Mouse (Mus musculus) kidney, embryonic 14.5 days (tissue): ENCODE data around the gene A430033K04Rik. TPM values are rescaled to one million over a fixed set of nuclear protein-coding genes. Genes with fewer than 3 reads are reported as not detected.
A peak's percentile ranks its signal among the peaks of the same experiment; 100 is the strongest.

ENCODE experiments used
- ATAC-seq: fragments of 200-750 bp; cut with Nextera tagmentation; 2 replicates; pipeline ENCODE4 v1.8.0; 2017; ENCODE audit warnings: moderate number of reproducible peaks, mild to moderate bottlenecking, moderate TSS enrichment, moderate library complexity; ENCODE audit not compliant: low FRiP score, low TSS enrichment
- H3K27ac ChIP-seq: fragments of 300-500 bp; sonication (generic); 2 replicates; pipeline ENCODE4 v1.5.1; 2014; ENCODE audit warnings: low read depth, mild to moderate bottlenecking, low read length, moderate library complexity, mixed read lengths
- H3K27me3 ChIP-seq: fragments of 300-500 bp; sonication (generic); 2 replicates; pipeline ENCODE4 v1.6.1; 2014; ENCODE audit warnings: mild to moderate bottlenecking, low read length; ENCODE audit not compliant: control insufficient read depth, insufficient read depth
- H3K36me3 ChIP-seq: fragments of 300-500 bp; sonication (generic); 2 replicates; pipeline ENCODE4 v1.6.1; 2014; ENCODE audit warnings: low read length, mixed read lengths; ENCODE audit not compliant: control insufficient read depth, insufficient read depth
- H3K4me1 ChIP-seq: fragments of 300-500 bp; sonication (generic); 2 replicates; pipeline ENCODE4 v1.6.1; 2014; ENCODE audit warnings: low read length, mixed read lengths; ENCODE audit not compliant: control insufficient read depth, insufficient read depth
- H3K4me2 ChIP-seq: fragments of 300-500 bp; sonication (generic); replicated peaks from 2 replicates; pipeline ENCODE4 v1.6.1; 2014; ENCODE audit warnings: low read depth, mild to moderate bottlenecking, low read length
- H3K4me3 ChIP-seq: fragments of 300-500 bp; sonication (generic); 2 replicates; pipeline ENCODE4 v1.5.1; 2014; ENCODE audit warnings: mild to moderate bottlenecking, low read length
- H3K9ac ChIP-seq: fragments of 300-500 bp; sonication (generic); 2 replicates; pipeline ENCODE4 v1.6.1; 2014; ENCODE audit warnings: low read depth, mild to moderate bottlenecking, low read length, moderate library complexity
- H3K9me3 ChIP-seq: fragments of 300-500 bp; sonication (generic); 2 replicates; pipeline ENCODE4 v1.6.1; 2016; ENCODE audit warnings: low read length; ENCODE audit not compliant: control insufficient read depth
- WGBS: fragments of 180-500 bp; shearing (Covaris S2); extraction: QIAGEN DNeasy Blood & Tissue Kit; methylation state at CpG from one replicate; pipeline ENCODE4 v1.1.7; 2014; 5-methylcytosine and 5-hydroxymethylcytosine counted together
- polyA plus RNA-seq: library from polyadenylated mRNA; unstranded; fragments of >200 nt; fragmentation: Nextera tagmentation; extraction: Ambion mirVana; gene quantifications from 2 replicates; pipeline ENCODE4 v1.2.1, GENCODE M21; 2014

The A430033K04Rik gene
- polyA plus RNA-seq: 9.3 and 14.0 TPM in 2 replicates

DNA sequence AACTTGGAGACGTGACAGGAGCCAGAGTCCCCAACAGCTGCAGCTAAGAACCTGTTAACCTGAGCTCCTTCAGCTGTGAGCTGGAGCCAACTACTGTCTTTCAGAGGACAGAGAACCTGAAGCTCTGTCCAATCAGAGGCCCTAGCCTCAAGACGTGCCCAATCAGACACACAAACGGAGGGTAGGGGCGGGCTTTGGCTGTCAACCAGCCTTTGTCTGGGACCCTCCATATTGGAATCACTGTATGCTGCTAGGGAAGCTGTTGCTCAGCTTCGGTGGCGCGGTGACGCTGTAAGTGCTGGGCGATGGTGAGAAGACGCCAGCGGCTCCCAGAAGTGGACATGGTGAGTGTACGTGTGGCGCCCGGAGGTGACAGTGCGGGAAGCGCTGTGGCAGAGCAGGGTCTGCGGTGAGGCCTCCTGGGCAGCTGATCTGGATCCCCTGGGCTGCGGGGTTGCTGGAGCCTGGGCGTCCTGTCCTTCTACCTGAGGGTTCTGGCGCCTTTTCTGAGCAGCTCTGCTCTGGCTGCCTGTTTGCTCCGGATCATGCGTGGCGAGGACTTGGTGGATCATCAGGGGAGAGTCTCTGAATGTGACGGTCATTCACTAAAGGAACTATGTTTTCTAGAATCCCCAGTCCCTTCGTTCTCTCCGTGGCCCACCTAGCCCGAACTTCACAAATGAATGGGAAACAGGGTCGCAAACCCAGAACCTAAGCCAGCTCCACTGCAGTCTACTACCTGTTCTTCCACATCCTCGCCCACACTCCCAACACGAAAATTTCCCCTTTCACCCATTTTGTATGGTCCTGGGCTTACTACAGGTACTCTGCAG lies at the start of gene A430033K04Rik:
A430033K04Rik (plus strand) TSS at position 215 of the 833 bp plus-strand sequence.
- Histone ChIP-seq H3K27me3 (no peaks in the 10 kb centered on the region), H3K4me2 (peak within 1 kb of the TSS; percentile 72), H3K9ac (peak within 1 kb of the TSS; percentile 90), H3K36me3 (peaks cover 2% of the 10 kb centered on the region; the same call in 1 of the 2 replicates), H3K4me3 (peak within 1 kb of the TSS; percentile 88), H3K4me1 (peaks cover 3% of the 10 kb centered on the region; the same call in 1 of the 2 replicates), H3K27ac (peak within 1 kb of the TSS; percentile 85), H3K9me3 (peaks cover 7% of the 10 kb centered on the region)
- 0% methylated on average over 30 of the region's 30 CpGs for WGBS
- peak; percentile 96 for ATAC-seq

DNA sequence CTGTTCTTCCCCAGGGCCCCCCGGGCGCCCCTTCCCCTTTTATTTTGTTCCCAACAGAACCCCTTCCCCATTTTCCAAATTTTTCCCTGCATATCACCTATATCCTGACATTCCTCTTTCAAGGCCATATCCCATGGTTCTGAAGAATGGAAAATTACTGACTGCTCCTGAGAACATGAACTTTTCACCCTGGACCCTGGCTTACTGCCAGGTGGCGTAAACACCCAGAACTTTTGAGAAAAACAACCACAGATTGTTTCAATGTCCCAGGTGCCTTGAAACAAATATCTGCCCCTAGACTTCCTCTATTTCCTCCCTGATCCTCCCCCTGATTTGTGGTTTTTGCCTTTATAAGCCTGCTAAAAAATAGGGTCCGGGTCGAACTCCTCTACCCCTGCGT lies 35.3 kb upstream of the A430033K04Rik start:
- Histone ChIP-seq H3K4me3 (no peak overlapping the region), H3K4me2 (no peak overlapping the region), H3K9ac (no peak overlapping the region), H3K27me3 (no peaks in the 10 kb centered on the region), H3K9me3 (peaks cover 13% of the 10 kb centered on the region), H3K4me1 (no peaks in the 10 kb centered on the region), H3K27ac (no peak overlapping the region), H3K36me3 (no peaks in the 10 kb centered on the region)
- no peak for ATAC-seq
- WGBS: 87% methylated on average over 6 of the region's 6 CpGs

DNA sequence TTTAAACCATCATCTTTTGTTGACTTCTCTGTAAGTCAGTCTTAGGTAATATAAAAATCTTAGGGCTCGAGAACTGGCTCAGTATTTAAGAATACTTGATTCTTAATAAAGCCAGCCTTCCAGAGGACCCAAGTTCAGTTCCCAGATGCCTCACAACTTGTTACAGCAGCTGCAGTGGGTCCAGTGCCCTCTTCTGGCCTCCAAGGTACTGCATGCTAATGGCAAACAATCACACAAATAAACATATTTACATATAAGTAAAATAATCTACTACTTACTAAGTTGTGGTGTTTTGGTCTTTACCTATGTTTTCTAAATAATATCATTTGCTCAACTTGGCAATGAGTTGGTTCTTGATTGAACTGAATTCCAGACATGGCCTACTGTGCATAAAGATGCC lies 4.3 kb upstream of the A430033K04Rik start:
- WGBS: 98% methylated on average over 1 of the region's 1 CpGs
- ATAC-seq: no peak
- no peaks in the 10 kb centered on the region for H3K27me3 ChIP-seq
- no peaks in the 10 kb centered on the region for H3K4me1 ChIP-seq
- H3K9me3 ChIP-seq: peaks cover 45% of the 10 kb centered on the region
- H3K4me3 ChIP-seq: peak overlapping the region; percentile 89; the same call in 1 of the 2 replicates
- peaks cover 44% of the 10 kb centered on the region for H3K36me3 ChIP-seq
- H3K27ac ChIP-seq: no peak overlapping the region
- H3K9ac ChIP-seq: no peak overlapping the region
- H3K4me2 ChIP-seq: peak overlapping the region; percentile 30

DNA sequence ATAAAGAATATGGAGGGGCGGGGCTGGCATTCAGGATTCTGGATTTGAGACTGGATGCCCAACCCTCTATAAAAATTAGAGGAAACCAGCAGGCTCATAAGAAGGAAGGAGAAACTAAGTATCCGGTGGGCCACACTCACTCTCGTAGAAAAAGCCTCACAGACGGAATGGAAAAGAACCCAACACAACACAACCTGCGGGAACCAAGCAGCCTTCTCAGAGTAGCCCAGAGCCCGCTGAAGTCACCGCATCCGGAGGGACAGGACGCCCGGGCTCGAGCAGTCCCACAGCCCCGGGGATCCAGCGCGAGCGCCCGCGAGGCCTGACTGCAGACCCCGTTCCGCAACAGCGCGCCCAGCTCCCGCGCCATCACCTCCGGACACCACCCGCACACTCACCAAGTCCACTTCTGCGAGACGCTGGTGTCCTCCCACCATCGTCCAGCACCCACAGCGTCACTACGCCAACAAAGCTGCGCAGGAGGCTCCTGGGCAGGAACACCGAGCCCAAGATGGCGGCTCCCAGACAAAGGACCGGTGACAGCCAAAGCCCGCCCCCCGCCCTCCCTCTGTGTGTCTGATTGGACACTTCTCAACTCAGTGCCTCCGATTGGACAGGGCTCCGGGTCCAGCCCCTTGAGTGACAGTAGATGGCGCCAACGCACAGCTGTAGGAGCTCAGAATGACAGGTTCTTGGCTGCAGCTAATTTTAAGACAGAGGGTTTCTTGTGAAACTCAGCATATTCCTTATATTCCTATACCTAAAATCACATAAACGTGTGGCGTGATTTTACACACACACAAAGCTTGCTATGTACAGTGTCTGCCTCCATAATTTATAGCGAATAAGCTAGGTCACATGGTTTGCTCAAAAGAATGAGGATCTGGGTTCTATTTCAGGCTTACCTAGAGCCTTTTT lies 3.2 kb upstream of the A430033K04Rik start, which contains the start of gene Zfp68:
Zfp68 (minus strand) TSS at position 551 of the 918 bp plus-strand sequence.
- H3K4me1 ChIP-seq: peaks cover 3% of the 10 kb centered on the region; the same call in 1 of the 2 replicates
- H3K36me3 ChIP-seq: peaks cover 34% of the 10 kb centered on the region
- H3K4me3 ChIP-seq: peak within 1 kb of the TSS; percentile 89
- H3K9me3 ChIP-seq: peaks cover 34% of the 10 kb centered on the region
- peak within 1 kb of the TSS; percentile 99 for H3K27ac ChIP-seq
- H3K4me2 ChIP-seq: peak within 1 kb of the TSS; percentile 30
- H3K9ac ChIP-seq: peak within 1 kb of the TSS; percentile 98
- under 1% methylated on average over 43 of the region's 43 CpGs for WGBS
- H3K27me3 ChIP-seq: no peaks in the 10 kb centered on the region
- ATAC-seq: peak; percentile 98

DNA sequence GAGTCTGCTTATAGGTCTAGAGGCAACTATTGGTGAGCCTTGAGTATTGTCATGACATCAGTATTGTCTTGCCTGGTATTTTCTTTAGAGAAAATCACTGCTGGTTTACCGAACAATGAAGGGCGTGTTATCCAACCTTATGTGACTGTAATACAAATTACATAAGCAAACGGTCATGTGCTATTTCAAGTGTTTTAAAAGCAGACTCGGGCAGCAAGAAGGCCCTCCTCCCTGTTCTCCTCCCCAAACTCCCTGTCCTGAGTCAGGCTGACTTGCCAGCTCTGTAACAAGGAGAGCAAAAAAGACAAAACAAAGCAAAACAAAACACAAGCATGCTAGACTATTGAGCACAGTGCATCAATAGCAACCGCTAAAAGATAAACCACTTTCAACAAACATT lies 1.8 kb upstream of the A430033K04Rik start:
- peaks cover 22% of the 10 kb centered on the region for H3K9me3 ChIP-seq
- H3K9ac ChIP-seq: no peak overlapping the region
- no peak for ATAC-seq
- H3K27ac ChIP-seq: no peak overlapping the region
- 87% methylated on average over 5 of the region's 5 CpGs for WGBS
- H3K27me3 ChIP-seq: no peaks in the 10 kb centered on the region
- peaks cover 3% of the 10 kb centered on the region; the same call in 1 of the 2 replicates for H3K4me1 ChIP-seq
- H3K36me3 ChIP-seq: peaks cover 20% of the 10 kb centered on the region
- H3K4me3 ChIP-seq: no peak overlapping the region
- no peak overlapping the region for H3K4me2 ChIP-seq

DNA sequence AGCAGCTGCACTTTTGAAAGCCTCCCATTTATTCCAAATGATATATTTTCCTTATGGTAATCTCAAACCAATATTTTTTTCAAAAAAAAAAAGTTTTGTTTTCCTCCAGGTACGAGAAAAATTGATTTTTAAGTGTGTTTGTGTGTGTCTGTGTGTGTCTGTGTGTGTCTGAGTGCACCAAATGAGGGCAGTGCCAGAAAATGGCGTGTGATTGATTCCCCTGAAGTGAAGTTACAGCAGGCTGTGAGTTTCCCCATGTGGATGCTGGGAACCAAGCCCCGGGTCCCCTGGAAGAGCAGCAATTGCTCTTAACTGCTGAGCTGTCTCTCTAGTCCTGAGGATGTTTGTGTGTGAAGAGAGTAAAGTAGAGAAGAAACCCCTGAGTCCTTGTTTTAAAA lies 818 bp downstream of the A430033K04Rik start:
- no peaks in the 10 kb centered on the region for H3K36me3 ChIP-seq
- H3K4me2 ChIP-seq: peak overlapping the region; percentile 72
- 15% methylated on average over 3 of the region's 3 CpGs for WGBS
- H3K9ac ChIP-seq: peak overlapping the region; percentile 90
- ATAC-seq: no peak
- peak overlapping the region; percentile 85; the same call in 1 of the 2 replicates for H3K27ac ChIP-seq
- peaks cover 3% of the 10 kb centered on the region; the same call in 1 of the 2 replicates for H3K4me1 ChIP-seq
- peak overlapping the region; percentile 88 for H3K4me3 ChIP-seq
- H3K27me3 ChIP-seq: no peaks in the 10 kb centered on the region
- peaks cover under 1% of the 10 kb centered on the region for H3K9me3 ChIP-seq

DNA sequence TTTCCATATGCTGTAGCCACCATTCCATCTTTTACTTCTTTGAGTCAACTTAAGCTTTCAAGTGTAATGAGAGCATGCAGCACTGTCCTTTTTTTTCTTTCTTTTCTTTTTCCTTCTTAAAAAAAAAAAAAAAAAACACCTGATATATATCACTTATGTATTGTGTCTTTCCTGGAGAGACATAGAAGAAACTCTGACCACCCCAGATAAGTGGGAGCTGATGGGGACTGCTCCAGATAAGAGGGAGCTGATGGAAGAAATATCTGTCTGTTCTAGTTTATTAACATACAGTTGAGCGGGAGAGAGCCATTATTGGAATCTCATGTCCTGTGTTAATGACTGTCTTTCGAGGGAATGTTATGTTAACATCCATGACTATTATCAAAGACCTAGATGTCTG lies 13.8 kb downstream of the A430033K04Rik start:
- H3K27me3 ChIP-seq: no peaks in the 10 kb centered on the region
- no peak overlapping the region for H3K27ac ChIP-seq
- H3K4me2 ChIP-seq: no peak overlapping the region
- no peak overlapping the region for H3K4me3 ChIP-seq
- H3K36me3 ChIP-seq: peaks cover 34% of the 10 kb centered on the region; the same call in 1 of the 2 replicates
- H3K4me1 ChIP-seq: no peaks in the 10 kb centered on the region
- no peak overlapping the region for H3K9ac ChIP-seq
- H3K9me3 ChIP-seq: no peaks in the 10 kb centered on the region
- WGBS: 94% methylated on average over 2 of the region's 2 CpGs
- no peak for ATAC-seq

DNA sequence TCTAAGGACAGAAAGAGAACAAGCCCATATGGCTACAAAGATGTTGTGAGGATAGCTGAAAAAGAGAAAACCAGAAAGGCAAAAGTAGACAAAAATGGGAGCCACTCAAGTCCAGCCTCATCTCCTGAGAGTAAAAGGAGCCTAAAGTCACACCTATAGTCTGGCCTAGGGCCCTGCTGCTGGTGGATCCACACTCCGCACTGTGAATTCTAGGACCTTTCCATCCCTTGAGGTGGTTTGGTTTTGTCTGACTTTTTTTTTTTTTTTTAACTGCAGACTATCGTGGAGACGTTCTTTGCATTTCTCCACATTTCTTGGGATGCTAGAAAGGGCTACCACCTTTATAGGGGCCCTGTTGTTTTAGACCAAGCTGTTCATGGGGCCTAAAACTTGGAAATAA lies 18.4 kb downstream of the A430033K04Rik start:
- Histone ChIP-seq H3K4me3 (no peak overlapping the region), H3K27ac (no peak overlapping the region), H3K36me3 (peaks cover 48% of the 10 kb centered on the region; the same call in 1 of the 2 replicates), H3K27me3 (no peaks in the 10 kb centered on the region), H3K4me1 (no peaks in the 10 kb centered on the region), H3K9me3 (no peaks in the 10 kb centered on the region), H3K9ac (no peak overlapping the region), H3K4me2 (no peak overlapping the region)
- ATAC-seq: no peak
- 99% methylated on average over 3 of the region's 3 CpGs for WGBS
